Mouse (Mus musculus): ENCODE results near the gene Gm20518. TPM values are rescaled to one million over a fixed set of nuclear protein-coding genes. Genes with fewer than 3 reads are reported as not detected.

The Gm20518 gene
- not detected for polyA plus RNA-seq (2017; shearing (Covaris generic))

DNA sequence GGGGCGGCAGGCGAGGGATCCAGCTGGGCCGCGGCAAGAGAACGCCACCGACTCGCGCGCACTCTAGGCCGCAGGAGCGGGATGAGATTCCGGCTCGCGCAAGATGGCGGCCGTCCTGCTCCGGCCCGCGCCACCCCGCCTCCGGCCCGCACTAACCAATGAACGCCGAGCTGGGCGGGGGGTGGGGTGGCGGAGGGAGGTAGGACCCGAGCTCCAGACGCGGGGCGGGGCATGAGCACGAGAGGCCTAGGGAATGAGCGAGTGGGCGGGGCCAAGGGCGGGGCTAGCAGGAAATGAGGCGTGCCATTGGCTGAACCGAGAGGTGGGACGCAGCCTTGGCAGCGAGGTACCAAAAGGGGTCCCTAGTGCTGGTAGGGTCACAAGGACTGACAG lies at the start of gene Gm20518:
Gene Gm20518, minus strand, starts transcription at position 105 of the 393 bp plus-strand sequence.

GRCm38 (mm10) chr16:17928087-17928580 lies 36.7 kb upstream of the Gm20518 start, which contains the start of gene Slc25a1:
Slc25a1 (minus strand) TSS chr16:17928219.

GRCm38 (mm10) chr16:17914307-17915249 lies 23.1 kb upstream of the Gm20518 start, which contains the start of gene Gsc2:
Gsc2 (minus strand) TSS chr16:17915059.

GRCm38 (mm10) chr16:17911052-17911595 lies 19.7 kb upstream of the Gm20518 start, which contains the start of gene Ess2:
Ess2 (minus strand) TSS chr16:17911348.

DNA sequence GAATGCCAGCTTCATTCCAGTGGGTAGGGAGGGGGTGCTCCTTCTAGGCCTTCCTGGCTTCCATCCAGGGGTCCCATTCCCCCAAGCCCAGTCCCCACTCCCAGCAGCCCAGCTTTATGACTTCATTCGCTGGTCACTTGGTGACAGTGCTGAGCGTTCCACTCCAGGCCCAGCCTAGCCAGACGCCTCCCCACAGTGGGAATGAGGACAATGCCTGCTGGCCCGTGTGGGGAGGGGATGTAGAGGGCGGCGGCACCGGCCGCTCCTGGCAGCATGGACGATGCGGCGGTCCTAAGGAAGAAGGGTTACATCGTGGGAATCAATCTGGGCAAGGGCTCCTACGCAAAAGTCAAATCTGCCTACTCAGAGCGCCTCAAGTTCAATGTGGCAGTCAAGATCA lies 7.0 kb upstream of the Gm20518 start, which contains the start of the genes Dgcr2 and Tssk2:
Gene Dgcr2, minus strand, starts transcription at position 101 of the 400 bp plus-strand sequence.
Gene Tssk2, plus strand, starts transcription at position 176 of the 400 bp plus-strand sequence.

DNA sequence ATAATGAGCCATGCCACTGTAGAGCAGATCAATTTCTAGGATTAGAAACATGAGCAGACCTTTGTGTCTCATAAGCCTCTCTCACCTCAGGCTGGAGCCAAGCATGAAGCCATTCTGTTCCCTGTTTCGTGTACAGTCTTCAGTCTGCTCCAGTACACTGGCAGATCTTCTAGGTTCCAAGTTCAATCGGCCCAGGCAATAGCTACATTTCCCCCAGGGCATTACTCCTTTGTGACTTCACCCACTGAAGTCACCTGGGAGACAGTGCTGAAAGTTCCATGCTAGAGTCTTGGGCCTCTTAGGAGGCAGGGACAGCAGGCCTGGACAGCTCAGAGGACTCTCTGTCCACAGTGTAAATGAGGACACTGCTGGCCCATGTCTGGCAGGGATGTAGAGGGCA lies 2.5 kb upstream of the Gm20518 start, which contains the start of gene Tssk1:
Gene Tssk1, plus strand, starts transcription at position 301 of the 400 bp plus-strand sequence.

GRCm38 (mm10) chr16:17838051-17838450 lies 53.4 kb downstream of the Gm20518 start, which contains the start of gene Car15:
Car15 (minus strand) TSS chr16:17838364.

DNA sequence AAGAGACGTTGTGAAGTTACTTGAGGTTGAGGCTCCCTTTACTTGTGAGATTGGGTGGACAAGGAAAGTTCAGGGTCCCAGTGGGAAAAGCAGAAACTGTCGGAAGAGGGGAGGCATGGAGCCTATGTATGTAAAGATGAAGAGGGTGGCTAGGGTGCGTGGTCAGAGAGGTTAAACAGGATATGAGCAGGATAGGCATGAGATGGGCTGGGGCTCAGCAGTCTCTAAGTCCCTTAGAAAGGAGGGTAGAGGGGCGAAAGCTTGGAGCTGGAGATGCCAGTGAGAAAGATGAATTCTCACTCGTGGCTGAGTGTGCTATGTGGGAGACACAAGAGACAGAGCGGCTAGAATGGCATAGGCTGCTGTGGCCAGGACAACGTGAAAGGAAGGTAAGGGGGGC lies 58.6 kb downstream of the Gm20518 start, which contains the start of gene B830017H08Rik:
Gene B830017H08Rik, plus strand, starts transcription at position 301 of the 400 bp plus-strand sequence.

GRCm38 (mm10) chr16:17796971-17797811 lies 94.3 kb downstream of the Gm20518 start, which contains the start of gene Scarf2:
Scarf2 (plus strand) TSS chr16:17797282.

Other genes with a start within 250 kb of the Gm20518 start
- 0.54 TPM for gene Ccdc74a, start 245.2 kb downstream of the Gm20518 start, polyA plus RNA-seq (2017; shearing (Covaris generic))
- gene Med15, start 158.8 kb downstream of the Gm20518 start, polyA plus RNA-seq (2017; shearing (Covaris generic)), result 201 TPM
- 18.3 TPM for gene Klhl22, start 132.1 kb downstream of the Gm20518 start, polyA plus RNA-seq (2017; shearing (Covaris generic))
- not detected for gene Scarf2, start 94.4 kb downstream of the Gm20518 start, polyA plus RNA-seq (2017; shearing (Covaris generic))
- not detected for gene B830017H08Rik, start 58.5 kb downstream of the Gm20518 start, polyA plus RNA-seq (2017; shearing (Covaris generic))
- gene Car15, start 53.3 kb downstream of the Gm20518 start, polyA plus RNA-seq (2017; shearing (Covaris generic)), result 2.0 TPM
- gene Tssk1, start 2.6 kb upstream of the Gm20518 start, polyA plus RNA-seq (2017; shearing (Covaris generic)), result not detected
- gene Dgcr2, start 6.9 kb upstream of the Gm20518 start, polyA plus RNA-seq (2017; shearing (Covaris generic)), result 82.8 TPM
- gene Tssk2, start 7.0 kb upstream of the Gm20518 start, polyA plus RNA-seq (2017; shearing (Covaris generic)), result not detected
- 71.3 TPM for gene Ess2, start 19.7 kb upstream of the Gm20518 start, polyA plus RNA-seq (2017; shearing (Covaris generic))
- not detected for gene Gsc2, start 23.4 kb upstream of the Gm20518 start, polyA plus RNA-seq (2017; shearing (Covaris generic))
- gene Slc25a1, start 36.5 kb upstream of the Gm20518 start, polyA plus RNA-seq (2017; shearing (Covaris generic)), result 30.6 TPM
- not detected for gene Vpreb2, start 88.8 kb upstream of the Gm20518 start, polyA plus RNA-seq (2017; shearing (Covaris generic))
- 40.5 TPM for gene Dgcr6, start 161.2 kb upstream of the Gm20518 start, polyA plus RNA-seq (2017; shearing (Covaris generic))
- 8.2 TPM for gene Prodh, start 198.5 kb upstream of the Gm20518 start, polyA plus RNA-seq (2017; shearing (Covaris generic))
- not detected for gene Rtn4r, start 236.0 kb upstream of the Gm20518 start, polyA plus RNA-seq (2017; shearing (Covaris generic))

All from inflammation-experienced regulatory T-cells, adult 16 weeks (primary cell).